In the genomic region with DNA sequence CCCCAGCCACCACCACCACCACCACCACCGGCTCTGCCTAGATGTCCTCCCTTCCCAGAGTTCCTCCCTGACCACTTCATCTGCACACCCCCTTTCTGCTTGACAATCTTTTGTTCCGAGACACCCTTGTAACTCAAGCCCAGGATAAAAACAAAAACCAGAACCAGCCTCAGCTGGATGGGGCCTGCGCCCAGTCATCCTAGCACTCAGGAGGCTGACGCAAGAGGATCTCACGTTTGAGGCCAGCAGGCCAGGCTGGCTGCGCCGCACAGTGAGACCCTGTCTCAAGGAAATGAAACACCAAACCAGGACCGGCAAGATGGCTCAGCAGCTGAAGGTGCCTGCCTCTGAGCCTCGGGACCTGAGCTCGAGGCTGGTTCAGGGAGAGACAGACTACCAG, we compare ENCODE assay signal across 10 mouse cellular contexts. TPM values are rescaled to one million over a fixed set of nuclear protein-coding genes. Genes with fewer than 3 reads are reported as not detected.
A peak's percentile ranks its signal among the peaks of the same experiment; 100 is the strongest.
DNase-seq lines count a peak whose midpoint lies in the region; ATAC-seq and TF ChIP-seq lines count a peak whose summit lies in the region.
"Had no signal": no experiment of that assay in that cellular context is flagged by ENCODE, and none has a peak within 500 bp of the region (broad histone marks: within the 10 kb centered on the region; RNA-seq: fewer than 3 reads in every experiment).

No protein-coding gene starts in this region.

- H3K27me3 ChIP-seq in heart, embryonic 15.5 days: no peaks in the 10 kb centered on the region
- H3K27me3 ChIP-seq in heart, embryonic 11.5 days (ENCODE audit: control insufficient read depth, insufficient read depth, low read length): no peaks in the 10 kb centered on the region
- no peaks in the 10 kb centered on the region for H3K27me3 ChIP-seq in limb, embryonic 11.5 days (ENCODE audit: control insufficient read depth, insufficient read depth, low read length)
- H3K27me3 ChIP-seq in forebrain, postnatal 0 days (ENCODE audit: insufficient read depth, low read length): no peaks in the 10 kb centered on the region

- peaks cover 34% of the 10 kb centered on the region for H3K36me3 ChIP-seq in heart, embryonic 15.5 days
- peaks cover 21% of the 10 kb centered on the region for H3K36me3 ChIP-seq in heart, embryonic 11.5 days (ENCODE audit: control insufficient read depth, insufficient read depth, low read length)
- H3K36me3 ChIP-seq in ES-E14 (ENCODE audit: control insufficient read depth, insufficient read depth, low read length, poor library complexity, severe bottlenecking) (peaks cover 40% of the 10 kb centered on the region), macrophage (ENCODE audit: inconsistent target) (peaks cover 31% of the 10 kb centered on the region; the same call in 1 of the 2 replicates)
- H3K36me3 ChIP-seq in limb, embryonic 11.5 days (ENCODE audit: control insufficient read depth, insufficient read depth, low read length): peaks cover 16% of the 10 kb centered on the region
- H3K36me3 ChIP-seq in forebrain, postnatal 0 days (ENCODE audit: insufficient read depth): peaks cover 21% of the 10 kb centered on the region

- no peak for ATAC-seq in heart, embryonic 15.5 days (replicated peaks; ENCODE audit: insufficient number of reproducible peaks, insufficient read depth, low FRiP score, low read depth)
- ATAC-seq in heart, embryonic 11.5 days (replicated peaks; ENCODE audit: insufficient number of reproducible peaks, low FRiP score, low TSS enrichment): no peak
- ATAC-seq in limb, embryonic 11.5 days (ENCODE audit: insufficient number of reproducible peaks, low FRiP score, low TSS enrichment, low read depth): no peak
- ATAC-seq in forebrain, postnatal 0 days: no peak

- H3K9me3 ChIP-seq in heart, embryonic 15.5 days (replicated peaks): no peaks in the 10 kb centered on the region
- no peaks in the 10 kb centered on the region for H3K9me3 ChIP-seq in heart, embryonic 11.5 days (replicated peaks; ENCODE audit: control insufficient read depth, low read length)
- no peaks in the 10 kb centered on the region for H3K9me3 ChIP-seq in ES-E14 (ENCODE audit: control insufficient read depth, insufficient read depth, low read depth, low read length)
- H3K9me3 ChIP-seq in limb, embryonic 11.5 days (ENCODE audit: control insufficient read depth, low read length): no peaks in the 10 kb centered on the region
- no peaks in the 10 kb centered on the region for H3K9me3 ChIP-seq in forebrain, postnatal 0 days (ENCODE audit: low read length)

- H3K27ac ChIP-seq in heart, embryonic 15.5 days: peak overlapping the region; percentile 94; the same call in 1 of the 2 replicates
- H3K27ac ChIP-seq in heart, embryonic 11.5 days (ENCODE audit: low read depth, low read length): no peak overlapping the region
- H3K27ac ChIP-seq in ES-E14 (ENCODE audit: insufficient read depth, low read depth, low read length, poor library complexity, severe bottlenecking) (peak overlapping the region; percentile 0; the same call in 1 of the 2 replicates), macrophage (peak overlapping the region; percentile 25; the same call in 1 of the 2 replicates)
- no peak overlapping the region for H3K27ac ChIP-seq in limb, embryonic 11.5 days (replicated peaks; ENCODE audit: low read depth, low read length)
- no peak overlapping the region for H3K27ac ChIP-seq in forebrain, postnatal 0 days (ENCODE audit: low read depth, low read length)

- peaks cover 59% of the 10 kb centered on the region for H3K4me1 ChIP-seq in heart, embryonic 15.5 days (replicated peaks)
- peaks cover 48% of the 10 kb centered on the region for H3K4me1 ChIP-seq in heart, embryonic 11.5 days (ENCODE audit: control insufficient read depth, insufficient read depth, low read length)
- peaks cover 9 to 34% of the 10 kb centered on the region in 2 experiments for H3K4me1 ChIP-seq in ES-E14 (ENCODE audit: control insufficient read depth in 2 of 2, insufficient read depth in 2 of 2, low read length in 2 of 2, poor library complexity in 1 of 2)
- H3K4me1 ChIP-seq in limb, embryonic 11.5 days (ENCODE audit: control insufficient read depth, insufficient read depth, low read length): peaks cover 22% of the 10 kb centered on the region
- peaks cover 15% of the 10 kb centered on the region for H3K4me1 ChIP-seq in forebrain, postnatal 0 days (ENCODE audit: insufficient read depth)

- H3K4me3 ChIP-seq in heart, embryonic 15.5 days: no peak overlapping the region
- H3K4me3 ChIP-seq in heart, embryonic 11.5 days (ENCODE audit: low read depth, low read length): no peak overlapping the region
- H3K4me3 ChIP-seq in ES-E14 (ENCODE audit: insufficient read depth in 1 of 2, low read depth in 1 of 2, low read length in 2 of 2, poor library complexity in 1 of 2, severe bottlenecking in 1 of 2): peak overlapping the region in 1 of 2 experiments; percentile 9; a peak in 1 of 4 replicates
- H3K4me3 ChIP-seq in limb, embryonic 11.5 days (ENCODE audit: low read depth, low read length): 0 out of 2 replicates have a peak overlapping the region, but pooled peaks have one; percentile 8
- no peak overlapping the region for H3K4me3 ChIP-seq in macrophage (ENCODE audit: inconsistent target)
- no peak overlapping the region for H3K4me3 ChIP-seq in forebrain, postnatal 0 days (ENCODE audit: low read depth, low read length)

- peaks cover 74% of the 10 kb centered on the region for H3K79me2 ChIP-seq in macrophage (ENCODE audit: inconsistent target)

- WGBS in heart, embryonic 15.5 days: 43% methylated on average over 10 of the region's 10 CpGs
- WGBS in heart, embryonic 11.5 days (ENCODE audit: insufficient replicate concordance): 54% methylated on average over 10 of the region's 10 CpGs
- WGBS in limb, embryonic 11.5 days: 73% methylated on average over 10 of the region's 10 CpGs
- 21% methylated on average over 10 of the region's 10 CpGs for whole genome bisulfite sequencing in macrophage (ENCODE audit: missing documents)
- 81% methylated on average over 10 of the region's 10 CpGs for WGBS in forebrain, postnatal 0 days

- no peak for DNase-seq in ES-E14 (ENCODE audit: low read depth, low spot score)
- no peak for DNase-seq in limb, embryonic 11.5 days (ENCODE audit: low spot score)
- no peak for DNase-seq in forebrain, postnatal 0 days
- no peak for DNase-seq in urinary bladder, postnatal 14 days (ENCODE audit: low spot score)
- DNase-seq in layer of hippocampus, postnatal 25 days (ENCODE audit: extremely low spot score in 1 of 2, low spot score in 1 of 2): no peak
- DNase-seq: cerebellum, adult 8-10 months had no signal

- peak overlapping the region; percentile 15; the same call in 1 of the 2 replicates for H3K9ac ChIP-seq in heart, embryonic 15.5 days
- no peak overlapping the region for H3K9ac ChIP-seq in heart, embryonic 11.5 days (ENCODE audit: low read depth, low read length)
- H3K9ac ChIP-seq in ES-E14 (ENCODE audit: insufficient read depth, low read depth, low read length, poor library complexity, severe bottlenecking): no peak overlapping the region
- H3K9ac ChIP-seq in limb, embryonic 11.5 days (ENCODE audit: low read length): peak overlapping the region; percentile 22; the same call in 1 of the 2 replicates
- no peak overlapping the region for H3K9ac ChIP-seq in forebrain, postnatal 0 days

- in situ Hi-C loops in ES-E14 (cut with MboI; ENCODE audit: low sequenced_read_pairs in 2 of 2, unreplicated experiment in 2 of 2): no loop called here

- TF ChIP-seq CTCF in forebrain, postnatal 0 days (IDR thresholded peaks at IDR 0.05; ENCODE audit: low read depth): no peak

- no peak overlapping the region for H3K4me2 ChIP-seq in heart, embryonic 15.5 days
- H3K4me2 ChIP-seq in heart, embryonic 11.5 days: no peak overlapping the region
- H3K4me2 ChIP-seq in limb, embryonic 11.5 days (ENCODE audit: low read depth, severe bottlenecking): no peak overlapping the region
- no peak overlapping the region for H3K4me2 ChIP-seq in forebrain, postnatal 0 days (ENCODE audit: low read depth)
- H3K4me2 ChIP-seq: midbrain, embryonic 11.5 days had no signal

RNA-seq across cellular contexts. Expression of gene Vasp, which starts 4.6 kb away (rescaled TPM):
- polyA plus RNA-seq in heart, embryonic 15.5 days (2015; fragmentation: Nextera tagmentation; extraction: Ambion mirVana): 81.2 and 81.6 TPM in 2 replicates
- polyA plus RNA-seq in heart, embryonic 11.5 days (2014; fragmentation: Nextera tagmentation; extraction: Ambion mirVana): 61.9 and 102 TPM in 2 replicates
- total RNA-seq in ES-E14 (2012; rRNA removed): 92.5 and 108 TPM in 2 replicates
- 62.3 and 65.6 TPM in 2 replicates for polyA plus RNA-seq in limb, embryonic 11.5 days (2014; fragmentation: Nextera tagmentation; extraction: Ambion mirVana)
- total RNA-seq in macrophage (2018; cell fraction: chromatin; rRNA removed): 100 to 1,000 TPM in 23 of 26 experiments, 10 to 100 TPM in 3; 79.0 to 988 (median 340) TPM
- total RNA-seq in macrophage (2018; cell fraction: cytosol; rRNA removed): 100 to 1,000 TPM in 18 of 26 experiments, 10 to 100 TPM in 8; 56.8 to 437 (median 218) TPM
- total RNA-seq in macrophage (2018; cell fraction: nucleus; rRNA removed): 100 to 1,000 TPM in 23 of 26 experiments, 10 to 100 TPM in 3; 51.8 to 590 (median 307) TPM
- polyA plus RNA-seq in macrophage (2018): 29.1 to 79.7 TPM (median 69.5 TPM) in 3 replicates
- 40.6 and 45.9 TPM in 2 replicates for total RNA-seq in forebrain, postnatal 0 days (2014; rRNA removed)
- polyA plus RNA-seq in forebrain, postnatal 0 days (2015; fragmentation: Nextera tagmentation; extraction: Ambion mirVana): 30.0 and 30.6 TPM in 2 replicates
- 10 to 100 TPM; 15.2 to 16.3 TPM for total RNA-seq in layer of hippocampus, postnatal 25 days (2021)

RNA-seq across cellular contexts. Expression of gene Ppm1n, which starts 12.8 kb away (rescaled TPM):
- polyA plus RNA-seq in heart, embryonic 15.5 days (2015; fragmentation: Nextera tagmentation; extraction: Ambion mirVana): 0.11 and 0.16 TPM in 2 replicates
- 0.34 TPM in 1 of 2 replicates, not detected in the other for polyA plus RNA-seq in heart, embryonic 11.5 days (2014; fragmentation: Nextera tagmentation; extraction: Ambion mirVana)
- total RNA-seq in ES-E14 (2012; rRNA removed): 2.9 and 9.7 TPM in 2 replicates
- polyA plus RNA-seq in limb, embryonic 11.5 days (2014; fragmentation: Nextera tagmentation; extraction: Ambion mirVana): 0.24 TPM in 1 of 2 replicates, not detected in the other
- total RNA-seq in macrophage (2018; cell fraction: chromatin; rRNA removed): 10 to 100 TPM in 1 of 26 experiments, 1 to 10 TPM in 12, under 1 TPM in 2, not detected in 11; 0.41 to 17.6 (median 3.0) TPM
- total RNA-seq in macrophage (2018; cell fraction: cytosol; rRNA removed): 1 to 10 TPM in 1 of 26 experiments, under 1 TPM in 14, not detected in 11; 0.05 to 1.1 (median 0.72) TPM
- total RNA-seq in macrophage (2018; cell fraction: nucleus; rRNA removed): 1 to 10 TPM in 11 of 26 experiments, under 1 TPM in 2, not detected in 13; 0.52 to 6.8 (median 3.9) TPM
- polyA plus RNA-seq in macrophage (2018): 0.38 TPM in 1 of 3 replicates, not detected in the others
- total RNA-seq in forebrain, postnatal 0 days (2014; rRNA removed): 2.3 and 3.2 TPM in 2 replicates
- 0.69 and 1.1 TPM in 2 replicates for polyA plus RNA-seq in forebrain, postnatal 0 days (2015; fragmentation: Nextera tagmentation; extraction: Ambion mirVana)
- not detected for total RNA-seq in layer of hippocampus, postnatal 25 days (2021)

RNA-seq across cellular contexts. Expression of gene Rtn2, which starts 15.4 kb away (rescaled TPM):
- 27.2 TPM in 2 replicates for polyA plus RNA-seq in heart, embryonic 15.5 days (2015; fragmentation: Nextera tagmentation; extraction: Ambion mirVana)
- 25.3 and 31.2 TPM in 2 replicates for polyA plus RNA-seq in heart, embryonic 11.5 days (2014; fragmentation: Nextera tagmentation; extraction: Ambion mirVana)
- 9.9 and 10.8 TPM in 2 replicates for total RNA-seq in ES-E14 (2012; rRNA removed)
- 9.0 and 10.0 TPM in 2 replicates for polyA plus RNA-seq in limb, embryonic 11.5 days (2014; fragmentation: Nextera tagmentation; extraction: Ambion mirVana)
- total RNA-seq in macrophage (2018; cell fraction: chromatin; rRNA removed): 10 to 100 TPM in 1 of 26 experiments, 1 to 10 TPM in 13, under 1 TPM in 7, not detected in 5; 0.20 to 21.6 (median 1.8) TPM
- total RNA-seq in macrophage (2018; cell fraction: cytosol; rRNA removed): 1 to 10 TPM in 13 of 26 experiments, under 1 TPM in 12, not detected in 1; 0.14 to 6.2 (median 2.0) TPM
- 1 to 10 TPM in 15 of 26 experiments, under 1 TPM in 7, not detected in 4; 0.15 to 8.6 (median 2.9) TPM for total RNA-seq in macrophage (2018; cell fraction: nucleus; rRNA removed)
- 0.09 to 0.52 TPM (median 0.32 TPM) in 3 replicates for polyA plus RNA-seq in macrophage (2018)
- 154 and 163 TPM in 2 replicates for total RNA-seq in forebrain, postnatal 0 days (2014; rRNA removed)
- polyA plus RNA-seq in forebrain, postnatal 0 days (2015; fragmentation: Nextera tagmentation; extraction: Ambion mirVana): 126 and 136 TPM in 2 replicates
- total RNA-seq in layer of hippocampus, postnatal 25 days (2021): 10 to 100 TPM; 85.9 to 96.3 TPM

RNA-seq across cellular contexts. Expression of gene Opa3, which starts 38.9 kb away (rescaled TPM):
- polyA plus RNA-seq in heart, embryonic 15.5 days (2015; fragmentation: Nextera tagmentation; extraction: Ambion mirVana): 33.8 and 37.9 TPM in 2 replicates
- 41.2 and 41.6 TPM in 2 replicates for polyA plus RNA-seq in heart, embryonic 11.5 days (2014; fragmentation: Nextera tagmentation; extraction: Ambion mirVana)
- total RNA-seq in ES-E14 (2012; rRNA removed): 12.6 and 15.8 TPM in 2 replicates
- 42.9 and 43.2 TPM in 2 replicates for polyA plus RNA-seq in limb, embryonic 11.5 days (2014; fragmentation: Nextera tagmentation; extraction: Ambion mirVana)
- total RNA-seq in macrophage (2018; cell fraction: chromatin; rRNA removed): 10 to 100 TPM; 13.1 to 57.2 (median 32.7) TPM
- 10 to 100 TPM; 19.6 to 42.0 (median 27.8) TPM for total RNA-seq in macrophage (2018; cell fraction: cytosol; rRNA removed)
- 10 to 100 TPM; 20.8 to 47.2 (median 34.9) TPM for total RNA-seq in macrophage (2018; cell fraction: nucleus; rRNA removed)
- polyA plus RNA-seq in macrophage (2018): 17.8 to 20.2 TPM (median 18.5 TPM) in 3 replicates
- total RNA-seq in forebrain, postnatal 0 days (2014; rRNA removed): 32.2 and 34.4 TPM in 2 replicates
- polyA plus RNA-seq in forebrain, postnatal 0 days (2015; fragmentation: Nextera tagmentation; extraction: Ambion mirVana): 35.1 and 35.8 TPM in 2 replicates
- 10 to 100 TPM; 36.5 to 41.5 TPM for total RNA-seq in layer of hippocampus, postnatal 25 days (2021)

RNA-seq across cellular contexts. Expression of gene Fosb, which starts 42.8 kb away (rescaled TPM):
- polyA plus RNA-seq in heart, embryonic 15.5 days (2015; fragmentation: Nextera tagmentation; extraction: Ambion mirVana): 0.20 and 0.47 TPM in 2 replicates
- polyA plus RNA-seq in heart, embryonic 11.5 days (2014; fragmentation: Nextera tagmentation; extraction: Ambion mirVana): 0.11 and 0.17 TPM in 2 replicates
- total RNA-seq in ES-E14 (2012; rRNA removed): 5.8 and 6.3 TPM in 2 replicates
- polyA plus RNA-seq in limb, embryonic 11.5 days (2014; fragmentation: Nextera tagmentation; extraction: Ambion mirVana): 0.06 TPM in 1 of 2 replicates, not detected in the other
- total RNA-seq in macrophage (2018; cell fraction: chromatin; rRNA removed): 100 to 1,000 TPM in 4 of 26 experiments, 10 to 100 TPM in 4, 1 to 10 TPM in 13, under 1 TPM in 5; 0.25 to 730 (median 3.1) TPM
- 100 to 1,000 TPM in 3 of 26 experiments, 10 to 100 TPM in 8, 1 to 10 TPM in 8, under 1 TPM in 7; 0.20 to 141 (median 4.6) TPM for total RNA-seq in macrophage (2018; cell fraction: cytosol; rRNA removed)
- 100 to 1,000 TPM in 3 of 26 experiments, 10 to 100 TPM in 9, 1 to 10 TPM in 9, under 1 TPM in 5; 0.30 to 353 (median 7.2) TPM for total RNA-seq in macrophage (2018; cell fraction: nucleus; rRNA removed)
- 0.74 to 2.0 TPM (median 1.2 TPM) in 3 replicates for polyA plus RNA-seq in macrophage (2018)
- total RNA-seq in forebrain, postnatal 0 days (2014; rRNA removed): 1.6 and 5.1 TPM in 2 replicates
- 0.28 and 0.36 TPM in 2 replicates for polyA plus RNA-seq in forebrain, postnatal 0 days (2015; fragmentation: Nextera tagmentation; extraction: Ambion mirVana)
- total RNA-seq in layer of hippocampus, postnatal 25 days (2021): 1 to 10 TPM; 5.2 to 9.8 TPM

Comparison
In these comparisons a context has a peak if more than half of its experiments do, and no peak if none do; other contexts are left out.
1. H3K27ac ChIP-seq: peak in heart, embryonic 15.5 days (single experiment), ES-E14 (single experiment) and macrophage (single experiment); none in heart, embryonic 11.5 days (single experiment), limb, embryonic 11.5 days (single experiment) and forebrain, postnatal 0 days (single experiment).
2. H3K9ac ChIP-seq: peak in heart, embryonic 15.5 days (single experiment) and limb, embryonic 11.5 days (single experiment); none in heart, embryonic 11.5 days (single experiment), ES-E14 (single experiment) and forebrain, postnatal 0 days (single experiment).